Mouse (Mus musculus) embryonic facial prominence, embryonic 14.5 days (tissue): ENCODE data around the gene Hyal1. TPM values are rescaled to one million over a fixed set of nuclear protein-coding genes. Genes with fewer than 3 reads are reported as not detected.
A peak's percentile ranks its signal among the peaks of the same experiment; 100 is the strongest.

Experiments
- ATAC-seq: fragments of 200-750 bp; cut with Nextera tagmentation; 2 replicates; pipeline ENCODE4 v1.8.0; 2017; ENCODE audit warnings: low read depth, moderate number of reproducible peaks, moderate TSS enrichment
- DNase-seq: peaks from one replicate; pipeline ENCODE4 v3.0.0-alpha.2; 2015; ENCODE audit warnings: low spot score
- H3K27ac ChIP-seq: fragments of 300-500 bp; sonication (generic); replicated peaks from 2 replicates; pipeline ENCODE4 v1.5.1; 2014; ENCODE audit warnings: low read depth, mild to moderate bottlenecking, low read length, moderate library complexity
- H3K27me3 ChIP-seq: fragments of 300-500 bp; sonication (generic); replicated peaks from 2 replicates; pipeline ENCODE4 v1.6.1; 2014; ENCODE audit warnings: low read length; ENCODE audit not compliant: control insufficient read depth, insufficient read depth
- H3K36me3 ChIP-seq: fragments of 300-500 bp; sonication (generic); 2 replicates; pipeline ENCODE4 v1.6.1; 2014; ENCODE audit warnings: low read length, mixed read lengths; ENCODE audit not compliant: control insufficient read depth, insufficient read depth
- H3K4me1 ChIP-seq: fragments of 300-500 bp; sonication (generic); 2 replicates; pipeline ENCODE4 v1.6.1; 2014; ENCODE audit warnings: antibody characterized with exemption, low read length; ENCODE audit not compliant: control insufficient read depth, insufficient read depth
- H3K4me2 ChIP-seq: fragments of 300-500 bp; sonication (generic); 2 replicates; pipeline ENCODE4 v1.6.1; 2014; ENCODE audit warnings: low read depth, mild to moderate bottlenecking, low read length, moderate library complexity, mixed read lengths
- H3K4me3 ChIP-seq: fragments of 300-500 bp; sonication (generic); 2 replicates; pipeline ENCODE4 v1.5.1; 2014; ENCODE audit warnings: low read depth, mild to moderate bottlenecking, low read length
- H3K9ac ChIP-seq: fragments of 300-500 bp; sonication (generic); 2 replicates; pipeline ENCODE4 v1.6.1; 2014; ENCODE audit warnings: low read depth, mild to moderate bottlenecking, low read length, moderate library complexity, mixed read lengths
- H3K9me3 ChIP-seq: fragments of 300-500 bp; sonication (generic); 2 replicates; pipeline ENCODE4 v1.6.1; 2016; ENCODE audit warnings: low read length; ENCODE audit not compliant: control insufficient read depth
- WGBS: fragments of 180-500 bp; shearing (Covaris S2); extraction: QIAGEN DNeasy Blood & Tissue Kit; methylation state at CpG from one replicate; pipeline ENCODE4 v1.1.7; 2014; 5-methylcytosine and 5-hydroxymethylcytosine counted together
- polyA plus RNA-seq: library from polyadenylated mRNA; unstranded; fragments of >200 nt; fragmentation: Nextera tagmentation; extraction: Ambion mirVana; gene quantifications from 2 replicates; pipeline ENCODE4 v1.2.1, GENCODE M21; 2014

Gene Hyal1
- polyA plus RNA-seq, 1 experiment from 2014 or later = 5.6 TPM

DNA sequence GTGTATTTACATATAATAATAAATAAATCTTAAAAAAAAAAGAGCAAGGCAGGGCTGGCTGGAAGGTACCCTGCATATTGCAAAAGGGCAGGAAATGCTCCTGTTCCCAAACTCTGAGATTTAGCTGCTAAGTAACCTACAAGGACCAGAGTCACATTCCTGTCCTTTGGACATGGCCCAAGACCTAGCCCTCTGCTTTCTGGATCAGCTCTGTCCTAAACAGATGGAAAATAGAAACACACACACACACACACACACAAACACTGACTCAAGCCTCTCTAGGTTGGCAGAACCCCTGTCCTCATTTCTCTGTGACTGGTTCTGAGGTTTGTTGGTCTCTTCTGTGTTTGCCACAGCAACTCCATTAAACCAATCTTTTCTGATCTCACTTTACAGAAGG lies 44.2 kb downstream of the Hyal1 start:
- DNase-seq (no peak), ATAC-seq (no peak)
- Histone ChIP-seq H3K9ac (no peak overlapping the region), H3K9me3 (no peaks in the 10 kb centered on the region), H3K4me2 (no peak overlapping the region), H3K27me3 (no peaks in the 10 kb centered on the region), H3K27ac (no peak overlapping the region), H3K4me1 (no peaks in the 10 kb centered on the region), H3K36me3 (peaks cover 73% of the 10 kb centered on the region), H3K4me3 (no peak overlapping the region)

DNA sequence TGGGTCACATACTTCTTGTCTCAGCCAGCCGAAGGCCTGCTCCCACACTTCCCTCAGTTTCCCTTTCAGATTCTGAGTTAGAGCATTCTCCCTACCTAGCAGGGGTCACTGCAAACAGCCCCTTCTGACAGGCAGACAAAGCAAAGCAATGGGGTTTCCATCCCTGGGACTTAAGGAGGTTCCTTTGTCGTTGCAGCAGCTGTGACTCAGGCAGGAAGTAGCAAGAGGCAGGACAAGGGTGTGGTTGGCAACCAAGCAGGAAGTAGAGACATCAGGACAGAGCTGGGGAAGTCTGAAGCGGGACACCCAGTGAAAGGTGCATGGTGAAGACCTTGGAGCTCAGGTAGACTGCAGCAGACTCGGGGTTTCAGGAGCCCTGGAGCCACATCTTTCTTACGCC lies 47.8 kb downstream of the Hyal1 start:
- Histone ChIP-seq H3K27me3 (no peaks in the 10 kb centered on the region), H3K4me1 (peaks cover 29% of the 10 kb centered on the region), H3K9ac (no peak overlapping the region), H3K9me3 (no peaks in the 10 kb centered on the region), H3K4me2 (no peak overlapping the region), H3K36me3 (peaks cover 42% of the 10 kb centered on the region), H3K27ac (0 out of 2 replicates have a peak overlapping the region, but pooled peaks have one; percentile 10), H3K4me3 (no peak overlapping the region)
- 72% methylated on average over 5 of the region's 5 CpGs for WGBS
- ATAC-seq = no peak
- DNase-seq = no peak

DNA sequence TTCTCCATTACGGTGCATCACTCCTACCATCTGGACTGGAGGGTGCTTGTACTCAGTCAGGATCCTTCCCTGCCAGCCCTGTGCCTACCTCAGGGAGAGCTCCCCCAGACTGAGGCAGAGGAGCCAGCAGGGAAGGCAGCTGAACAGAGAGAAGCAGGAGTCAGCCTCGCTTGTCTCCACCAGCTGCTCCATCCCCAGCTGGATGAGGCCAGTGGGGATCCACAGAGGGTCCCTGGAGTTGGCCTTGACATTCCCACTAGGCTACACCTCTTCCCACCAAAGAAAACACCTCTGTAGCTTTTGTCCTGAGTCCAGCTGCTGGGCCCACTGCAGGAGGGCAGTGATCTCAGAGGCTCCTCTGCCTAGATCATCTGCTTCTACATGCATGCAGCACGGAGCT lies 48.2 kb downstream of the Hyal1 start:
- peaks cover 33% of the 10 kb centered on the region for H3K4me1 ChIP-seq
- 81% methylated on average over 3 of the region's 3 CpGs for WGBS
- H3K27ac ChIP-seq = peak overlapping the region; percentile 10; the same call in 1 of the 2 replicates
- H3K9ac ChIP-seq = no peak overlapping the region
- DNase-seq (no peak), ATAC-seq (no peak)
- no peak overlapping the region for H3K4me2 ChIP-seq
- H3K27me3 ChIP-seq = no peaks in the 10 kb centered on the region
- H3K4me3 ChIP-seq = no peak overlapping the region
- no peaks in the 10 kb centered on the region for H3K9me3 ChIP-seq
- peaks cover 38% of the 10 kb centered on the region for H3K36me3 ChIP-seq

DNA sequence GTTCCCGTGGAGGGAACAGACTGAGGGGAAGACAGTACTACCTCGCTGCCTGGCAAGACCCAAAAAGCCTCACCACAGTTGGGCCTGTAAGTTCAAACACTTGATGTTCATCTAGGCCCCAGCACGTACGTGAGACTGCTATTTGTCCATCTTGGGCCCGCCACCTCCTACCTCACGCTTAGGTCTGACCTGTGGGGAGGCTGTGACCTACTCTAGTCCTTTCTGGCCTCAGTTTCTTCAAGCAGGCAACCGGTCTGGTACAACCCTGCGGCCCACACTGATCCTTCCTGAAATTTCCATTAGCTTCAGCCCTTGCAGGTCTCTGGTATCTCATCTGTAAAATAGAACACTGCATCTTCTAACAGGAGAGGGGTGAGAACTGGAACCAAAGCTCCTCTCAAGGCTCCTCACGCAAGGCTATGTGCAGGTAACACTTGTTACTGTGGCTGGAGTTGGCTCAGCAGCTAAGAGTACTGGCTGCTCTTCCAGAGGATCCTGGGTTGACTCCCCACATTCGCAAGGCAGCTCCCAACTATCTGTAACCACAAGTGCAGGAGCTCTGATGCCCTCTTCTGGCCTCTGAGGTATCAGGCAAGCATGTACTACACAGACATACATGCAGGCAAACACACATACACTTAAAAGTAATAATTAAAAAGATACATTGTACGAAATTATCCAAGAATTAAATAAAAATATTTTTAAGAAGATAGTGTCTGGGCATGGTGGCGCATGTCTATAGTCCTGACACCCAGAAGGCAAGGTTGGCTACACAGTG lies 48.8 kb downstream of the Hyal1 start:
- H3K4me1 ChIP-seq = peaks cover 39% of the 10 kb centered on the region
- peaks cover 32% of the 10 kb centered on the region; the same call in 1 of the 2 replicates for H3K36me3 ChIP-seq
- ATAC-seq (no peak), DNase-seq (no peak)
- WGBS = 88% methylated on average over 12 of the region's 12 CpGs
- H3K27me3 ChIP-seq = no peaks in the 10 kb centered on the region
- no peak overlapping the region for H3K4me3 ChIP-seq
- H3K9ac ChIP-seq = no peak overlapping the region
- H3K4me2 ChIP-seq = no peak overlapping the region
- H3K9me3 ChIP-seq = no peaks in the 10 kb centered on the region
- H3K27ac ChIP-seq = peak overlapping the region; percentile 87; the same call in 1 of the 2 replicates

DNA sequence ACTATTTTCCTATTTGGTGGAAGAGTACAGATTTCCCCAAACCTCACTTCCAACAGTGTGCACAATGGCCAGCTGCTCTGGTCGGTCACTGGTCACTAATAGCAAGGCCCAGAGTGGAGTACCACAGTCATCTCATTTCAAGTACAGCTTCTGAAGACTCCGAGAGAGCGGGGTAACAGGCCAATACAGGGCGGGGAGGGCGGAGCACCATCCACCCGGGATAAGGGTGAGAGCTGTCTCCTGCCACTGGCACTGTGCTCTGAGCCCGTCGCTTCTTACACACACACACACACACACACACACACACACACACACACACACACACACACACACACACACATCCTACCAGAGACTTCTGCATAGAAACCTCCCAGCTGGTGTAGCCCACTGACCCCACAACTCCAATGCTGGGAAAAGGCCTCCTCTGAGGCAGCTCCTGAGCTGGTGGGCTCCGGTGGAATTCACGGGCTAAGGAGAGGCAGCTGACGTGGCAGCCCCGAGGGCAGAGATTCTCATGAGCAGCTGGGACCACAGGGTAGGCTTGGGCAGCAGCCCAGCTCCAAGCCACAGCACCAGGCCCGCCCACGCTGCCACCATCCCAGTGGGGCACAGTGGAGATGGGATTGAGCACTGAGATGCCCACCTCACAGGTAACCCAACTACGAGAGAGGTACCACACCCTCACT lies 49.6 kb downstream of the Hyal1 start:
- ATAC-seq (peak; percentile 48), DNase-seq (peak; percentile 85)
- Histone ChIP-seq H3K9me3 (no peaks in the 10 kb centered on the region), H3K4me1 (peaks cover 45% of the 10 kb centered on the region), H3K36me3 (peaks cover 35% of the 10 kb centered on the region; the same call in 1 of the 2 replicates), H3K4me3 (peak overlapping the region; percentile 11; the same call in 1 of the 2 replicates), H3K27ac (peak overlapping the region; percentile 87), H3K9ac (peak overlapping the region; percentile 38; the same call in 1 of the 2 replicates), H3K4me2 (peak overlapping the region; percentile 43), H3K27me3 (no peaks in the 10 kb centered on the region)
- WGBS = 45% methylated on average over 9 of the region's 15 CpGs

DNA sequence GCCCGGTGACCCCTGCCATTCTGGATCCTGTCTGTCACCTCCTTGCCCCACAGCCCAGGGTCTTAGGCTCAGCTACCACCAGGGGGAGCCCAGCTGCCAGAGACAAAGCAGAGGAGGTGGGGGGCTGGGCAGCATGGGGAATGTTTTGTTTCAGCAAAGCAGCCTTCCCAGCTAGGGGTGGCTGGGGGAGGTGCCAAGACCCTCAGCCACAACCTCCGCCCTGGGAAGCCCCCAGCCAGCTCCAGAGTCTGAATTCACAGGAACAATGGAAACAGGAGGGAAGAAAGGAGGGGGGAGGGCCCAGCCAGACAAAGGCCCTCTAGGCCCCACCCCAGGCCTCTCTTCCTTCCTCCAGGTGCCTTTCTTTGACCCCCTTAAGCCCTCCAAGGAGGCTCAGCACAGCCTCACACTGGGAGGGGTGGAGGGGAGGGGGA lies 50.1 kb downstream of the Hyal1 start:
- H3K4me3 ChIP-seq = peak overlapping the region; percentile 11; the same call in 1 of the 2 replicates
- H3K36me3 ChIP-seq = peaks cover 35% of the 10 kb centered on the region; the same call in 1 of the 2 replicates
- ATAC-seq = peak; percentile 80
- H3K9ac ChIP-seq = peak overlapping the region; percentile 40
- peak; percentile 96 for DNase-seq
- H3K27ac ChIP-seq = peak overlapping the region; percentile 87
- H3K9me3 ChIP-seq = no peaks in the 10 kb centered on the region
- WGBS = 0% methylated on average over 1 of the region's 2 CpGs
- peak overlapping the region; percentile 43 for H3K4me2 ChIP-seq
- H3K27me3 ChIP-seq = no peaks in the 10 kb centered on the region
- H3K4me1 ChIP-seq = peaks cover 48% of the 10 kb centered on the region

DNA sequence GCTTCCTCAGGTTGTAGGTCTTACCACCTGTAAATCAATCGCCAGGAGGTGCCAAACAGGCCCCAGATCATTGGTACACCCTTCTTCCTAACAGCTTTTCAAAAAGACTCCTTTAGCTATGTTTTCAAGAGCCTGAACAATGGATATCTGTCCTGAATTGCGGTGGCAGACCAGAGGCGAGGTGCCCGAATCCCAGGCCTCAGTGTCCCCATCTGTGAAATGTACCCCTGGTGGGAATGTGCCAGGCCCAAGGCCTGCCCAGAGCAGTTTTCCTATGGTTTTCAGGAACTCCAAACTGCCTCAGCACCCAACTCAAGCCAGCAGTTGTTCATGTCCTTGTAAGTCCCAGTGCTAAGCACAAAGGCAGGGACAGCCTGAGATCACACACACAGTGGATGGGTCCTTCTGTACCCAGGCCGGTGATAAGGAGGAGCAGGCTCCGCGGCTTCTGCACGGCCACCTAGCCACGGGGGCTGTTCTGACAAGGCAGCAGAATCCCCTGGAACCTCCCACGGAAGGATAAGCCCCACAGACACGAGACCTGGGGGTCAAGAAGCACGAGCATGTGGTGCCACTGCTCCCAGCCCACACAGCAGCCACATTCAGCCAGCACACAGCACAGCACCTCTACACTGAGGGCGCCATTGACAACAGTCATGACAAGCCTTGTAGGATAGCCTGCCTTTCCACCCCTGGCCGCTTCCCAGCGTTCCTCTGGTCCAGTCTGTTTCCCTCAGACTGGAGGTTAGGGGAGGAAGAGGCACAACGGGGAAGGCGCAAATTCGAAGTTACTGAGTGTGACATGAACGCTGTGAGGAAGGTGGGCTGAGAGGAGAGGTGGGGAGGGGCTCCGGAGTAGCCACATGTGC lies 50.9 kb downstream of the Hyal1 start:
- peak overlapping the region; percentile 43 for H3K4me2 ChIP-seq
- H3K4me3 ChIP-seq = no peak overlapping the region
- peaks cover 28% of the 10 kb centered on the region; the same call in 1 of the 2 replicates for H3K36me3 ChIP-seq
- WGBS = 35% methylated on average over 20 of the region's 20 CpGs
- ATAC-seq (no peak), DNase-seq (no peak)
- peak overlapping the region; percentile 87 for H3K27ac ChIP-seq
- peaks cover 56% of the 10 kb centered on the region for H3K4me1 ChIP-seq
- no peaks in the 10 kb centered on the region for H3K9me3 ChIP-seq
- H3K9ac ChIP-seq = peak overlapping the region; percentile 40
- H3K27me3 ChIP-seq = no peaks in the 10 kb centered on the region
